Mouse (Mus musculus): ENCODE data around the gene Ptov1.

GRCm38 (mm10) chr7:44914396-44914795 lies 44.8 kb upstream of the Ptov1 start:
- TF ChIP-seq POLR2A (IDR thresholded peaks at IDR 0.05; ENCODE audit: low read depth, low read length) (no peak), CTCF (conservative IDR thresholded peaks at IDR 0.05; ENCODE audit: insufficient read depth, insufficient read length, low read depth, low read length) (no peak)

Data from kidney, adult 2 months (tissue).